Mouse (Mus musculus) testis, postnatal 14 days (tissue): ENCODE measurements around the gene Akr1c19.
"Not testable (repeated sequence)": the region's sequence is repeated elsewhere in the genome, so short reads cannot be mapped to it uniquely, and the experiment has no call there.

Experiments used
- DNase-seq: peaks from one replicate; pipeline ENCODE4 v3.0.0; 2021; ENCODE audit warnings: low spot score

Akr1c19 gene

DNA sequence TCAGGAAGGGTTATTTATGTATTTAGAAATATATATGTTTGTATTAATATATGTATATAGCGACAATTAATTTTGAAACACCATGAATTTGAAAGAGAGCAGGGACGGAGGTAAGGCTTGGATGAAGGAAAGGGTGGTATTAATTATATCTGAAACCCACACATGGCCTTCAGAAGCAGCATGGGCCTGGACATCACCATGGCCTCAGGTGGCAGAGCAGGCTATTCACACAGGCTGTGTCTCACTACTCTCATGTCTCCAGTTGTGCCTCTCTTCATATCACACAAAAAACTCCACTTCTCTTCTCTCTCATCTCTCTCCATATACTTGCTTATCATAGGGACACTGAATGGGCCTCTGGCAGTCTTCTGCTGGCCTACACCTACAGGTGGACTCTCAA, 37.0 kb downstream of the Akr1c19 start:
- DNase-seq, result not testable (repeated sequence)

DNA sequence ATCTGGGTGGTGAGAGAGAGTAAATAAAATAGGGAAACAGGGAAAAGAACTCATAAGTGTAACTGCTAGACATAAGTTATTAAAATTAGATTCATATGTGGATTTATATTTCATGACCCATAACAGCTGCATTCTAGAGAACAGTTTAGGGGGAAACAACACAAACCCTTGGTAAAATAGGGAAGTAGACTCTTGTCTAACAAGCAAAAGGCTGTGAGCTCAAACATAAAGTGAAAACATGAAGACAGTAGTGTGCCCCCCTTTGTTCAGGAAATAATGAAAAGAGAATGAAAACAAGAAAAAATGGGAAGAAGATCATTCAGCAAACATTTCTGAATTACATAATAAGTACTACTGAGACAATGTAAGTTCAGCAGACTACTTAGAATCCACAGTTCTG, 42.4 kb downstream of the Akr1c19 start:
- no peak for DNase-seq

DNA sequence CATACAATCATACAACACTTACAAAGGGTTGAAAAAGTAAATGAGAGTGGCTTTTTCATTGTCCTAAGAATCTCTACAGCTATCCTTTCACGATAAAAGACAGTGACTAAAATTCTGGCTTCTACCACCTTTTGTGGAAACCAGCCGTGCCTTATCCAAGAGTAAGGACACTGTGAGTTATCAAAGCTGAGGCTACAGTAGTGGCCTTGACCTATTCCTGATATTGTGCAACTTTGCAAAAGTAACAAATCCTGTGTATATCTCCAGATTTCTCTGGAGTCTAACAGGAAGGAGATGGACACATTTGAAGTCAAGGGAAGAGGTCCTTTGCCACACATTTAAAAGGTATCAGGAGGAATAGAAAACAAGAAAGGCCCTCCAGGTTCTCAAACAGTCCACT, 49.0 kb downstream of the Akr1c19 start:
- no peak for DNase-seq

DNA sequence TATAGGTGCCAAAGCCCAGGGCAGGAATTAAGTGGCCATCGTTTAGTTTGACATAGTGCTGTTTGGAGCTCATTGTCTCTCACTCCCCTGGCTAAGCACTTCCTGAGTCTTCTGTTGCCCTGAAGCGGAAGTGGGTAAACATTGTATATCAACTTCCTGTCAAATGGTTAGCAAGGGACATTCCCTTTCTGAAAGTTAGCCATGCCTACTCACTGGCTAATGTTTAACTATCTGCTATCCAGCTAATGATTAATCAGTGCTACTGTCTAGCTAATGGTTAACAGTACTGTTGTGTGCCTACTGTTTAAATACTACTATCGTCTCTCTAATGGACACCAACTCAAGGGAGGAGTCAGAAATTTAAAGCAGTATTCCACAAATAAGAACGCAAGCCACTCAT, 50.8 kb downstream of the Akr1c19 start, which contains the start of gene Akr1c12:
TSS of gene Akr1c12 (minus strand) at position 150 of the 400 bp plus-strand sequence.
- no peak for DNase-seq

DNA sequence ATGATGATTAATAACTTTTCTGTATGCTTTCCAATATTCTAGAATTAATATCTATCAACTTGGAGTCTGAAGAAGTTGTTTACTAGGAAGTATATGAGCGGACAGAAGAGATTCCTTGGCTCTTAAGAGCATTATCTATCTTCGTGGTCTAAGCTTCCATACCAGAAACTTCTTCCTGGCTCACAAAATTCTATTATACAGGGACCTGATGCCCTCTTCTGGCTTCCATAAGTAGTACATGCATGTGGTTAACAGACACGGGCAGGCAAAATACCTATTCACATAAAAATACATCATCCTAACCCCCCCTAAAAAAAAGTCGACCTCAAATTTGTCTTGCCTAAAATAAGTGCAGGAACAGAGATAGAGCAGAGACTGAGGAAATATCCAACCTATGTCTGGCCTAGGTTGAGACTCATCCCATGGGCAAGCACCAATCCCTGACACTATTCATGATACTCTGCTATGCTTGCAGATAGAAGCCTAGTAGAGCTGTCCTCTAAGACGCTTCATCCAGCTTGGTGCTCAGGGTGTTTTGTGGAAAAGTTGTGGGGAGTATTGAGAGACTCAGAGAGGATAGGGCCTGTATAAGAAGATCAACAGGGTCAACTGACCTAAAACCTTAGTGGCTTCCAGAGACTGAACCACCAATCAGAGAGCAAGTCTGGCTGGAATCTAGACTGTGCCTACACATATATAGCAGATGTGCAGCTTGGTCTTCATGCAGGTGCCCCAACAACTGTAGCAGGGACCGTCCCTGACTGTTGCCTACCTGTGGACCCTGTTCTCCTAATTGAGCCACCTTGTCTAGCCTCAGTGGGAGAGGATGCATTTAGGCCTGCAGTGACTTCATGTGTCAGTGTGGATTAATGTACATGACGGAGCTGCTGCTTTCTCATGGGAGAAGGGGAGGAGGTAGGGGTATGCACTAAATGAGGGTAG, 53.2 kb downstream of the Akr1c19 start:
- DNase-seq, result no peak

DNA sequence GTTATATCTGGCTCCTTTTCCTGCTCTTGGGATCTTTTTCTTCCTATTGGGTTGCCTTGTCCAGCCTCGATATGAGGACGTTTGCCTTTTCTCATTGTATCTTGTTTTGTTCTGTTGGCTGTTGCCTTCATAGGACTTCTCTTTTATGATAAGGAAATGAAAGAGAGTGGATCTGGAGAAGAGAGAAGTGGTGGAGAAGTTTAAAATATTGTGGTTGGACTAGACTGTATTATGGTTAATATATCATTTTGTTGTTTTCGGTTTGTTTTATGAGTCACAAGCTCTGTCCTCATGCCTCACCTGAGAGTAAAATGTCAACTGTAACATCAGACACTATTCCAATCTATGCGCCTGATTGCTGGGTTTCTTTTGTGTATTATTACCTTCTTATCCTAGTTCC, 68.5 kb downstream of the Akr1c19 start:
- no peak for DNase-seq
